8 mouse cellular contexts compared by ENCODE assay signal in genomic region chr4:141077681-141078509, GRCm38 (mm10). TPM values are rescaled to one million over a fixed set of nuclear protein-coding genes. Genes with fewer than 3 reads are reported as not detected.
DNase-seq lines count a peak whose midpoint lies in the region; ATAC-seq lines count a peak whose summit lies in the region.

Gene Necap2, minus strand, starts transcription at chr4:141078357.

- peaks cover 2% of the 10 kb centered on the region for H3K27me3 ChIP-seq in megakaryocyte, embryonic 14.5 days (replicated peaks)

- peak; percentile 84 for ATAC-seq in common myeloid progenitor, adult 5-6 weeks (replicated peaks; ENCODE audit: low read depth, poor library complexity, severe bottlenecking)

- H3K4me3 ChIP-seq in megakaryocyte, embryonic 14.5 days (replicated peaks): peak within 1 kb of the TSS; percentile 98

- peaks cover 49% of the 10 kb centered on the region for H3K4me1 ChIP-seq in megakaryocyte, embryonic 14.5 days

- peaks cover 26% of the 10 kb centered on the region for H3K36me3 ChIP-seq in megakaryocyte, embryonic 14.5 days (replicated peaks; ENCODE audit: low read length)

- peak; percentile 98 for DNase-seq in ZHBTc4 (ENCODE audit: low read depth, low spot score)
- DNase-seq in gastrocnemius, adult 8-10 months (ENCODE audit: low spot score in 2 of 2): peak; percentile 88 to 89
- DNase-seq in hindlimb bud, embryonic 11.5 days (ENCODE audit: extremely low spot score, low read depth, low spot score): peak; percentile 88
- peak; percentile 88 to 89 for DNase-seq in left cerebral cortex, adult 8-10 months (ENCODE audit: low spot score in 2 of 2)
- DNase-seq in right cerebral cortex, postnatal 10 days (ENCODE audit: low spot score in 2 of 2): peak; percentile 96
- peak; percentile 95 for DNase-seq in urinary bladder, postnatal 25 days (ENCODE audit: low spot score)

- peaks cover 7% of the 10 kb centered on the region; the same call in 1 of the 2 replicates for H3K9me3 ChIP-seq in megakaryocyte, embryonic 14.5 days

RNA-seq across cellular contexts. Expression of gene Necap2, which starts in this region (rescaled TPM):
- 60.3 and 78.8 TPM in 2 replicates for total RNA-seq in common myeloid progenitor, adult 5-6 weeks (2017)
- total RNA-seq in gastrocnemius, adult 8-10 months (2022): 10 to 100 TPM; 12.0 to 19.2 (median 13.8) TPM
- 10 to 100 TPM; 37.3 to 59.5 (median 44.3) TPM for total RNA-seq in left cerebral cortex, adult 8-10 months (2022)
- 110 and 207 TPM in 2 replicates for polyA plus RNA-seq in megakaryocyte, embryonic 14.5 days (2012; ENCODE audit: insufficient read depth, low replicate concordance)

Comparison
In these comparisons a context has a peak if more than half of its experiments do, and no peak if none do; other contexts are left out.
1. Peak in every context shown above with its lines: DNase-seq, ATAC-seq and H3K4me3 ChIP-seq.